Mouse (Mus musculus) brain, embryonic 14.5 days (tissue): ENCODE measurements around the gene Slc4a5. TPM values are rescaled to one million over a fixed set of nuclear protein-coding genes. Genes with fewer than 3 reads are reported as not detected.

ENCODE experiments used
- DNase-seq: peaks from one replicate; pipeline ENCODE4 v3.0.0-alpha.2; 2011; ENCODE audit warnings: low read depth
- CTCF ChIP-seq: fragments of 200-500 bp; IDR thresholded peaks from 2 replicates; pipeline ENCODE4 v1.5.1; 2012; ENCODE audit warnings: inconsistent platforms, mild to moderate bottlenecking, moderate library complexity, borderline replicate concordance; ENCODE audit not compliant: insufficient read depth, insufficient read length; ENCODE audit errors: extremely low read depth
- POLR2A ChIP-seq: fragments of 200-500 bp; IDR thresholded peaks from 2 replicates; pipeline ENCODE4 v1.6.1; 2012; ENCODE audit warnings: mild to moderate bottlenecking, inconsistent platforms, borderline replicate concordance; ENCODE audit not compliant: poor library complexity, insufficient read depth, insufficient read length, severe bottlenecking; ENCODE audit errors: extremely low read depth
- polyA plus RNA-seq: library from polyadenylated mRNA; depleted of rRNA; stranded (reverse); fragments of >200 nt; gene quantifications from 2 replicates; pipeline ENCODE4 v1.2.3, GENCODE M21; 2012; rRNA removed

The Slc4a5 gene
- polyA plus RNA-seq = 2.1 and 7.0 TPM in 2 replicates

GRCm38 (mm10) chr6:83219814-83220213, at the start of gene Slc4a5:
Gene Slc4a5 (plus strand): TSS chr6:83219828.
- TF ChIP-seq POLR2A (no peak), CTCF (no peak)
- no peak for DNase-seq

GRCm38 (mm10) chr6:83169872-83170271, 49.8 kb upstream of the Slc4a5 start:
- DNase-seq = no peak
- TF ChIP-seq CTCF = no peak
- TF ChIP-seq POLR2A = no peak

- DNase-seq = no peak
Measured at GRCm38 (mm10) chr6:83171063-83171462, 48.6 kb upstream of the Slc4a5 start.

GRCm38 (mm10) chr6:83172240-83172920, 47.2 kb upstream of the Slc4a5 start:
- peak; percentile 73 for DNase-seq
- TF ChIP-seq POLR2A = 0 out of 2 replicates have a peak, but pooled peaks have one; percentile 12
- TF ChIP-seq CTCF = no peak

More at GRCm38 (mm10) chr6:83171063-83171462, 48.6 kb upstream of the Slc4a5 start:
- TF ChIP-seq CTCF (no peak), POLR2A (no peak)

- TF ChIP-seq POLR2A (no peak), CTCF (no peak)
- no peak for DNase-seq
Measured at GRCm38 (mm10) chr6:83175996-83176395, 43.6 kb upstream of the Slc4a5 start.

- TF ChIP-seq CTCF (no peak), POLR2A (no peak)
- peak; percentile 85 for DNase-seq
Measured at GRCm38 (mm10) chr6:83179390-83180117, 40.1 kb upstream of the Slc4a5 start.

GRCm38 (mm10) chr6:83180605-83181004, 39.0 kb upstream of the Slc4a5 start:
- no peak for TF ChIP-seq CTCF

GRCm38 (mm10) chr6:83184858-83185435, 34.7 kb upstream of the Slc4a5 start:
- DNase-seq = peak; percentile 30

More at GRCm38 (mm10) chr6:83180605-83181004, 39.0 kb upstream of the Slc4a5 start:
- no peak for DNase-seq

GRCm38 (mm10) chr6:83185895-83186861, 33.5 kb upstream of the Slc4a5 start:
- DNase-seq = peak; percentile 96
- TF ChIP-seq POLR2A (no peak), CTCF (no peak)

More at GRCm38 (mm10) chr6:83184858-83185435, 34.7 kb upstream of the Slc4a5 start:
- peak; percentile 40; the same call in 1 of the 2 replicates for TF ChIP-seq CTCF
- no peak for TF ChIP-seq POLR2A

- peak; percentile 25 for DNase-seq
Measured at GRCm38 (mm10) chr6:83186946-83187345, 32.7 kb upstream of the Slc4a5 start.

More at GRCm38 (mm10) chr6:83186946-83187345, 32.7 kb upstream of the Slc4a5 start:
- TF ChIP-seq POLR2A (no peak), CTCF (no peak)
